Mouse (Mus musculus) monocyte, adult 2 months (primary cell): Measurements from ENCODE around the gene Armc9.
A peak's percentile ranks its signal among the peaks of the same experiment; 100 is the strongest.

ENCODE experiments used
- DNase-seq, 2 experiments: peaks; one replicate each; pipeline ENCODE4 v3.0.0; 2022; ENCODE audit warnings: low spot score in 2 of 2, low read depth in 1 of 2

Gene Armc9

DNA sequence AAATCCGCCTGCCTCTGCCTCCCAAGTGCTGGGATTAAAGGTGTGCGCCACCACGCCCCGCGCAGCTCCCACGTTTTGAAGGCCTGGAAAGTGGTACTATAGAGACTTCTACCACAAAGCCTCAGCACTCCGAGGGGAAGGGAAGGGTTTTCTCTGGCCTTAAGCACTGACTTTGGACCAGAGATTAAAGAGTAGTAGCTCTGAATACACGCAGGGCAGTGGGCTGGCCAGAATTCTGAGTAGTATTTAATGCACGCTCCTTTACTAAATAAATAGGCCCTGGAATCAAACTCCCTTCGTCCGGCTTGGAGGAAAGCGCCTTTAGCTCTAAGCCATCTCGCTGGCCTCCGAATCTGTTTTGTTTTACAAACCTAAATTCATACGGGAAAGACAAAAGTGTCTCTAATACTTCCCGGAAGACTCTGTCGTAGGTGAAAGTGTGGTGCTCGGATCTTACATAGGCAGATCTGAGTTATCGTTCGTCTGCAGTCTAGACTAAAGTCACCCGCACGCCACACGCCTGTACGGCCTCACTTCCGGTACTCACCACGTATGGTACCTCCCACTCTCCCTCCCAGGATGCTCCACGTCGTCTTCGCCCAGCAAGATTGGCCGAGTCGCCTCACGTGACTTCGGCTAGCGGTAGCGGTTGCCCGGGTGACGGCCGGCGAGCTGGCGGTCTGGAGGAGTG lies at the start of gene Armc9:
Armc9 (plus strand) TSS at position 648 of the 691 bp plus-strand sequence.
- peak; percentile 81 to 87 for DNase-seq

DNA sequence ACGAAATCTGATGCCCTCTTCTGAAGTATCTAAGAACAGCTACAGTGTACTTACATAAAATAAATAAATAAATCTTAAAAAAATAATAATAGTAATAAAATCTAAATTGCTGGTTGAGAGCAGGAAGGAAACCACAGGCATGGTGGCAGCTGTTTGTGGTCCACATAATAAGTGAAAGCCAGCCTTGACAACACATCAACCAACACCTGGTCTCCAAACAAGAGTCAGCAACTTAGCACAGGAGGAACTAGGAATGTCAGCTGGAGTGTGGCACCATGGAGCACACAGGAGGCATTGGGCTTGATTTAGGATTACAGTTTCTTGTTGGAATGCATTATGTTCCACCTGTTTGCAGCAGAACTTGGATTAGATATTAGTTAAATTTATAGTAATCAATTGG lies 49.5 kb upstream of the Armc9 start:
- no peak for DNase-seq

DNA sequence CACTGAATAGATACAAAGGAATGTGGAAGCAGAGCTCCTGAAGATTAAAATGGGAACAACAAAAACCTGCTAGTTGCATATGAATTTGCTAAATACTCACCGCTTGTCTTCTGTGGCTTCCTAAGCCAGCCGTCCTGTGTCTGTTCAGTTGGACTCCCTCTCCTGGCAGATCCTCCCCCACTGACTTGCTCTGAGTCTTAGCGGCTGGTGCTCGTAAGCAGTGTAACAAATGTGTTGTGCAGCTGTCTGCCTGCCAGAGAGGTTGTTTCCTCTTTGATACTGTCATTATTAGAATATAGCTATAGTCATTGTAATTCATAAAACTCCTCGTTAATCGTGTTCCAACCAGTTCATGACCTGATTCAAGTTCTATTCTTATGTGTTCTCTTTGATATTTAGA lies 42.8 kb upstream of the Armc9 start, which contains the start of gene Htr2b:
Htr2b (minus strand) TSS at position 192 of the 400 bp plus-strand sequence.
- no peak for DNase-seq

DNA sequence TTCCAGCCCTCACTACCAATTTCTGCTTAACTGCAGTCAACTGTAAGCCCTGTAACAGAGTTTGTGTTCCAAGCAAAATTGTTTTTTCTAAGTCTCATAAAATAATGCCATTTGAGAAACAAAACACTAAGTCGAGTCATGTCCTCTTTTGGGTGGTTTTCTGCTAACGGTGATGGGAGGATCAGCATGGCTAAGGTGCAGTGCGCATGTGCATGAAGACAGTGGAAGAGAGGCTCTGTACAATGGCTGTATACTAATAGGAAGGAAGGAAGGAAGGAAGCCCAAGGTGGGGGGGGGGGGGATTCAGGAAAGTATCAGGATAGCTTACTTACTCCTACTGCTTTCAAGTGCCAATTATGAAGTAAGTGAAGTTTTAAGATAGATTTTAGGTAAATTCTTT lies 40.4 kb upstream of the Armc9 start:
- no peak for DNase-seq

DNA sequence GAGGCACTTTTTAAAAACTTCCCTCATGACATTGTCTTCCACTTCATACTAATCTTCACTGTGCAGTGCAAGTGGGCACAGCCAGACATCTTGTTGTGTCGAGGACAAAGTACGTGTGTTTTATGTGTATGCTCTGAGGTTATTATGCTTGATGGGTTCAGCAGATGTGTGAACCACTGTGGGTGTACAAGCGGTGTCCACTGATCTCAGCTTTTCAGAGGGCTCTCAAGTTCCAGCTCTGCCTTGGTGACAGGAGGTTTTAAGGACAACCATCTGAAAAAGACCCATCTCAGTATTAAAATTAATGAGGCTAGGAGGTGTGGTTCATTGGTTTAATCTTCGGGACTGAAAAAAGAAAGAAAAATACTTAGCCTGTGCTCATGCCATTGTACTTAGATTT lies 35.0 kb upstream of the Armc9 start:
- DNase-seq = no peak

DNA sequence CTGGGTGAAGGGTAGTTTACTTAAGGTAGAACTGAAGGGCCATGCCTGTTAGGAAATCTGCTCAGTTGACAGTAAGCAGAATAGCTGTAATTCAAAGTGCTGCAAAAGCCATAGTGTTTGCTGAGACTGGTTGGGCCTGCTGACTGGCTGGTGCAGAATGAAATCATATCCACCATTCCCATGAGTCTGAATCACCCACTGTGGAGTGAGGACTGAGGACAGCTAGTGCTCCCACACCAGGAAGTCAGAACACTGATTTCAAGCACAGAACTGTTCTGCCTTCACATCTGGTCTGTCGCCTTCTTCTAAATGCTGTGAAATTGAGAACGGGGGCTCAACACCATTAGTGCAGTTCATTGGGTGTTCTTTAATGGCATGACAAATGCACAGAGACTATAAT lies 28.5 kb upstream of the Armc9 start:
- no peak for DNase-seq

DNA sequence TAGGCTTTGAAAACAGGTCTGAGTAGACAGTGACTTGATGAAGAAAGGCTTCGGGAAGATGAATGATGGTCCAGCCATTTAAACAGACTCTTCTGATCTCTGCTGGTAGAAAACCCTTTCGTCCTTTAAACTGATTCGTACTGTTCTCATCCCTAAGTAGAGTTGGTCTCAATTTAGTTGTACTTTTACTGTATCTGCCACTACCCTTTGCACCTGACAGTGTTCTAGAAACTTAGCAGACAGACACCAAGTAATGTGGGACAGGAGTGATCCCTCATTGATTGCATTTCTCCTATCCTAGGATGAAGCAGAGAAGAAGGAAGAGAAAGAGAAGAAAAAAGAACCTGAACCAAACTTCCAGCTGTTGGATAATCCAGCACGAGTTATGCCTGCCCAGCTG lies 21.2 kb upstream of the Armc9 start, which contains the start of gene Gm21972:
Gm21972 (plus strand) TSS at position 301 of the 400 bp plus-strand sequence.
- DNase-seq = no peak

DNA sequence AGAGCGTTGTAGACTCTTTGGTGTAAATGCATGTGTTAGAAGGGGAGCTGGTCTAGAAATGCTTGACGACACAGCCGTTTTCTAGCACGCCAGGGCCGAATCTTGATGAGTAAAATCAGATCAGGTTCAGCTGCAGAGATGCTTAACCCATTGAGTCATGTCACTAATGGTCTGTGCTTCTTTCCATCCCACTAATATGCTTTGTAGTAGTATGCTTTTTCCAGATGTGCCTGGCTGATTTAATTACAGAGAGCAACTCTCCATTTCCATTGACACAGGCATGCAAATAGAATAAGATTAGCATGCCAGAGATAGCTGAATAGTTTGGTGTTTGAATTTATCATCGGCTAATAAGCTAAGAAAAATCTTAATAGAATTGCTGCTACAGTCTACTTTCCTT lies 19.3 kb upstream of the Armc9 start:
- no peak for DNase-seq

DNA sequence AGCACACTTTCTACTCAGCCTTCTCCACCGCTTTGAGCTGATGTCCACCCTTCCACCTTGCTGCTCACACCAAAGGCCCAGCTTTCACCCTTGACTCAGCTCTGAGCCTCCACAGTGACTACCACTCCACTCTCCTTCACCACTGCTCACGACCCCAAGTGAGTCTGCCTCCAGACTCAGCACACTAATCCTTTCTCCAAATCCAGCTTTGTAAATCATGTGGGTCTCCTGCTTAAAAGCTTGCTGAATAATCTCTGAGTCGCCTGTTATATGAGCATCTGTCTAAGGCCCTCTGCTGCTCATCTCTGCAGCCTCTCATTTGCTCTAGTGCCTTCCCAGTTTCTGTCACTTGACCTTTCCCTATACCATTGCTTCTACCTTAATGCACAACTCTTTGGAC lies 13.5 kb upstream of the Armc9 start:
- no peak for DNase-seq

DNA sequence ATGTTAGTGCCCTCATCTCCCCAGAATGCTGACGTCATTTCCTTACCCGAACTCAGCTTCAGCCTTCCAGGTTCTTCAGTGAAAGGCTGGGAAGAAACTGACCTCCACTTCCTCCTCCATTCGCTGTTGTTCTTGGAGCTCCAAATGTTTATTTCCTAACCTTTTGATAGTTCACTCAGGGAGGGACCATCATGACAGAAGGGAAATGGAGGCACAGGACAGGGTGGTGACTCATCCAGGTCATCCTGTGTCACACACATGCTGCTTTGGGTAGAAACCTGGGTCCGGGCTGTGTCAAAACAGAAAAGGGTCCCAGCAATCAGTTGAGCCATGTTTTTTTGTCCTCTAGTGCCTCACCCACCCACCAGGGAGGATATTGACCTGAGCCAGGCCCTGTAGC lies 11.4 kb upstream of the Armc9 start:
- no peak for DNase-seq

DNA sequence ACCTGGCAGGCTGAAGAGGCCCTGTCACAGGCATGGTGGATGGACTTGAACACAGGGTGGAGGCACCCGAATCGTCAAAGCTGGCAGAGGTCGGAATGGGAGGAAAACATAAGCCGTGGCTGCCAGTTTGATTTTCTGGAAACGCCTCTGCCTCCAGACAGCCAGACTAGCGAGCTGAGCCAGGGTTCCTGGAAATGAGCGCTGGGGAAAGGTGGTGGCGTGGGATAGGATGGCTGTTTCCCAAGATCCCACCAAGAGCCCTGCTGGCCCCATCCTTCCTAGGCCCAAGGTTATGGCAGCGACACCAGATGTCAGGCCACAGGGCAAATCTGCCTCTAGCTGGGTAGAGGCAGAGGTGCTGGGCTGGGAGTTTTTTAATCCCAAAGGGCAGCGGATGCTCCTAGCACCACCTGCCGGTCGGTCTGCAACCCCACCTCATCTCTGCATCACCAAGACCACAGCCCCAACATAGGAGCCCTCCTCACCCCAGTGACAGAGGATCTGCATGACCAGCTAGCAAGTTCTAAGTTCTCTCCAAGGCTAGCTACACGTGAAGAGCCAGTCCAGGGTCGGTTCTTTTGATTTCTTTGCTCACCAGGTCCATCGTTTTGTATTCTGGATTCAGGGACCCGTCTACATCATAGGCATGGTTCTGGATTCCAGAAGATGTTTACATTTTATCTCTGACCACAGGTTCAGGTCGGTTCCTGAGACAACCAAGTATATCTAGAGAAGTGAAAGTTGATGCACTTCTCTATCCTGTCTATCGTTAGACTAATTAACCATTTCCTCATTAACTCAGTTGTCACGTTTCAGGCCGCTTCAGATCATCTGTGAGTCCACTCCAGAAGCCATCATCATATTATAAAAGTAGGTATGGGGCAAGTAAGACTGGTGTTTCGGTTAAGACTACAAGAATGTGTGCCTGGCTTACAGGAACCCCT lies 10.3 kb upstream of the Armc9 start:
- no peak for DNase-seq

DNA sequence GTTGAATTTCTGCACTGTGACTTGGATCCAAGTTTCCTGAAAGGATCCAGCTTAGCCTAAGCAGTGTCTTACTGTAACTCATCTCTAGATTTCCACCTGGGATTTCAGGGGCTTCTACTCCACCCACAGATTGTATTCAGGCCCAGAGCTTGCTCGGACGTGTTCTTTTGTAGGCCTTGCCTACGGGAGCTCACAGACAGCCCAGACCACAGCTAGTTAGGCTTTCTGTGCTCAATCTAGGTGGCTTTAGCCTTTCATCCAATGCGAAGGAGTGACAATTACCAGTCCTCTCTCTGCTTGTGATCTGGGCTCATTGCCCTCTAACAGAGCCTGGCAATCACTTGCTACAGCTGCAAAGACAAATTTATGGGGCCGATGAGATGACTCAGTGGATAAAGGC lies 8.3 kb upstream of the Armc9 start:
- DNase-seq = no peak

DNA sequence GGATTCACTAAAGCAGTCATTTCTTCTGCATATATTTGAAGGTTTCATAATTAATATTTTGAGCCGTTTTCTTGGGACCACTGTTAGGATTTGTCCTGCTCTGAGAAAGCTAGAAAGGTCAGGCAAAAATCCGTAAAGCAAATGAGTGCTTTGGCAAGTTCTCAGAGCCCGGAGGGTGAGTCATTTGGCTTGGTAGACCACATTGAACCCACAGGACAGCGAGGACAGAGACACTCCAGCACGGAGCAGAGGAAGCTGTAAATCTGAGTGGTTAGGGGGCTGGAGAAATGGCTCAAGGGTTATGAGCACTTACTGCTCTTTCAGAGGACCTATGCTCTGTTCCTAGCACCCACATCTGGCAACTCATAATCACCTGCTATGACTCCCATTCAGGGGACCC lies 7.0 kb upstream of the Armc9 start:
- DNase-seq = no peak

DNA sequence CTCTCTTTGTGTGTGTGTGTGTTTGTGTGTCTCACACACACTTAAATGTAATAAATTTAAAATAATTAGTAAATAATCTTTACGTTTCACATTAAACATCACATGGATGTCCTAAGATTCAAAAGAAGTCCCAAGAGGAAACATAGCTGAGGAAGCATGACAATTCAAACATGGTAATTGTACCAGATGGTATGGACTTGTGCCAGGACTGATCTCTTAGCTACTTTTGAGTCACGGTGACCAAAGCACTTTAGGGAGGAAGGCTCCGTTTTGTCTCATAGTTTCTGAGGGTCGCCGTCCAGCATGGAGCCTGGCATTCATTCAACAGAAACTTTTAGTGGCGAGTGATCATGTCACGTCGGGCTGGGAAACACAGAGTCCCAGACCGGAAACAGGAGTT lies 6.4 kb upstream of the Armc9 start:
- no peak for DNase-seq

DNA sequence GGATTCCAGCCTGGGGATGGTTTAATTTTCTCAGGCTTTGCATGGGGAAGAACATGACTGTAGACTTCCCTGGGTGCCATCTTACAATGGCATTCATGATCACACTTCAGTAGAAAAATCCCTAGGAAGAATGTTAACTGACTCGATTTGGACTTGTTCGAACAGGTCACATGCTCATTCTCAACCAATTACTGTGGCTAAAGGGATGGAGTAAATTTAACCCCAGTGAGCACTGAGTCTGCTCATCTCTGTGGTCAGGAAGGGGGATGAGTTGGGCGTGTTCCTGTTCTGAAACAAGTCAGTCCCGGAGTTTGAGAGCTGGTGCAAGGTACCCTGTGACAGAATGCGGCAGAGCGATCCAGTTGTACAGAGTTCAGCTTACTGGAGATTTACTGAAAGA lies 3.7 kb upstream of the Armc9 start:
- no peak for DNase-seq

DNA sequence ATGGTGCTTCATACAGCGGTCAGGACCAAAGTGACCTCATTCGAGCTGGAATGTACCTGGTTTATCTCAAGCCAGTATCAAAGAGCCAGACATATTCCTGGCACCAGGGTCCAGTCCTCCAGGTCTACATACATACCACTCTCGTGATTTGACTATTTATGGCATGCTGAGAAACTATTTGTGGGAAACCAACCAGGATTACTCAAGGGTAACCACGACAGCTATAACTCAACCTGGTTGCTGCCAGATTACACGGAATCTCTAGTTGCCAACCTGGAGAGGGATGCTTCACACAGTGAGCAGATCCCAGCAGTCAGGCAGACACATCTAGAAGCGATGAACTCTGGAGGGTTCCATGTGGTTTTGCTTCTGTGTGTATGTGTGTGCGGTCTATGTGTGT lies 3.2 kb upstream of the Armc9 start:
- DNase-seq = no peak

DNA sequence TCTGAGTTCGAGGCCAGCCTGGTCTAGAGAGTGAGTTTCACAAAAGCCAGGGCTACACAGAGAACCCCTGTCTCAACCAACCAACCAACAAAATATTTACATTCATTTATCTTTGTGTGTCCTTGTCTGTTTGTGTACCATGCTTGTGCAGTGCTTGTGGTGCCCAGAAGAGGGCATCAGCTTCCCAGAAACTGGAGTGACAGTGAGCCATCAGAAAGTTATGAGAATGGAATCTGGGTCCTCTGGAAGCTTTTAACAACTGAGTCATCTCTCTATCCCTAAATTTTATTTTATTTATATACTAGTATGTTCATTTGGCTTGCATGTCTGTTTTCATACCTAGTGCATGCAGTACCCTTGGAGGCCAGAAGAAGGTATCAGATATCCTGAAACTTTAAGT lies 2.0 kb upstream of the Armc9 start:
- no peak for DNase-seq

DNA sequence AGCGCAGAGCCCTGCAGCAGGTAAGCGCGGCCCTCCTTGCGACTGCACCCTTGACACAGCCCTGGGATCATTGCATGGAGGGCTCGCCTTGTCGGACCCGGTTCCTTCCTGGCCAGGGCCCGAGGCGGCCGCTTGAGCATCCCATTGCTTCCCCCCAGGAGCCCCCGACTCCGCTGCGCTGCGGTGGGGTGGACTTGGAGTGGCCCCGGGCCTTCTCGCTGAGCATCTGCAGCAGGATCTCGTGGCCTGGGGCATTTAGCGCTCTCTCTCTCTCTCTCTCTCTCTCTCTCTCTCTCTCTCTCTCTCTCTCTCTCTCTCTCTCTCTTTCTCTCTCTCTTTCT lies 214 bp downstream of the Armc9 start:
- DNase-seq = no peak

DNA sequence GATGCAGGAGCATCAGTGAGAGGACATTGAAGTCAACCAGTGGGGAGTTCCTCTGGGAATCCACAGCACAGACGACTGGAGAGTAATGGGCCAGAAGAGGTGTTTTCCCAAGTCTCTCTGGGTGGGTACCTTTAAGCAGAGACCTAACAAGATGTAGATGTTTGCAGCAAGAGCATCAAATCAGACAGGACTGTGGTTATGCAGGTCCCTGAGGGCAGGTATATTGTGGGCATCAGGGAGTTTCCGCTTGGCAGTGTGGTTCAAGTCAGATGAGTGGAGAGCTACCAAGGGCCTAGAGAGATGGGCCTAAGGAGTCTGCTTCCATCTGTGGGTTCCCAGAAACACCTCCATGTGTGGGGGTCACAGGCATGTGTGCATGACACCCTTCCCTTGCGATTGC lies 1.5 kb downstream of the Armc9 start:
- no peak for DNase-seq

DNA sequence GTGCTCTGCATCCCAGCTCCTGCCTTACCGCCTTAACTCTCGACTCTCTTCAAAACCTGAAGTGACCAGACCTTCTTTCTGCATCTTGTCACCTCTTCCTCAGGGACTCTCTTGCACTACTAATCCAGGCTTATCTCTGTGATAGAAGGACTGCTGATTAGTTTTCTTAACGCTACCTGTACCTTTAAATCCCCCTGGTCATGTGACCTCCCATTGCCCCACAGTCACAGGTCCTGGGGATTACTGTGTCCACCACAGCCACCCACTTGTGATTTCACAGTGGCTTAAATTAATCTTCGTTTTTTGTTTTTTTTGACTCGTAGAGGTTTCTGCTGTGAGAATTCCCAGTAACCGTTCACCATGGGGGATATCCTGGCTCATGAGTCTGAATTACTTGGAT lies 2.0 kb downstream of the Armc9 start:
- no peak for DNase-seq

DNA sequence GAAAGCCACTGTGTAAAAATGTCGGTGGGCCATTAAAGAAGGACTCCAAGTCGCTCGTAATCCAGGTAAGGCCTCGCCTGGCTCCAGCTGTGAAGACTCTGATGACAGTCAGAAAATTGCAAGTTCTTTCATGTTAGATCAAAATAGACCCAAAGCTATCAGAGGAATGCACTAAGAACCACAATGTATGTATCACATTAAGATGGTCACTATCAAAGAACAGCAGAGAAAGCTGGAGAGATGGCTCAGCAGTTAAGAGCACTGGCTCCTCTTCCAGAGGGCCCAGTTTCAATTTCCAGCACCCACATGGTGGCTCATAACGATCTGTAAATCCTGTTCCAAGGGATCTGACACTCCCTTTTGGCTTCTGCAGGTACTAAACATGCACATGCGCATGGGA lies 5.5 kb downstream of the Armc9 start:
- DNase-seq = no peak

DNA sequence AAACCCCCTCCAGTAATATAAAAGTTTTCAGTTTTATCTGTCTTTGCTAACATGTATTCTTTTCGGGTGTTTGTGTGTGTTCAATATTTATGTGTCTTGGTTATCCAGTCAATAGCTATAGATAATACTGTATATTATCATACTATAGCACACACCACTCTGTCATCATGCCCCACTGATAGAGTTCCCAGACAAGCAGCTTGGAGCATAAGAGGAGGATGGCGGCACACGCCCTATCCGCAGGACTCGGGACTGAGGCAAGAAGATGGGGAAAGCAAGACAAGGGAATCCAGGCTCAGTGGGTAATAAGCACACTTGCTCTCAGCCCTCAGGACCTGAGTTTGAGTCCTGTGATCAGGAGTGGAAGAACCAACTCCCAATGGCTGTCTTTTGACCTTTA lies 5.9 kb downstream of the Armc9 start:
- DNase-seq = no peak

DNA sequence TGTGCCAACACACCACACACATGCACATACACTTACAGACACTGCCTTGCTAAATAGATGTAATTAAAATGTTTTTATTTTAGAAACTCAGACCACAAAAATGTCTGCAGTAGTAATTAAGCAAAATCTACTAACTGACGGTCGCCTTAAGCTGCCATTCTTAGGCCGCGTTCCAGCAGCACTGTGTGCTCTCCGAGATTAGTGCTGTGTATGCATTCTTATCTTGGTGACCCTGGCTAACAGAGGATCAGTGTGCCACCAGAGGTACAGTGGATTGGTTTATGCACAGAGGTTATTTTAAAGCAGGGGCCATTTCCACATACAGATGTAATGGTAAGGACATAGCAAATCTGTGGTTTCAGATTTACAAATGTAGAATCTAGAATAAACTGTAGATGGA lies 6.5 kb downstream of the Armc9 start:
- DNase-seq = no peak
